Mouse (Mus musculus) neural tube, embryonic 14.5 days (tissue): ENCODE data around the gene Ckb. TPM values are rescaled to one million over a fixed set of nuclear protein-coding genes. Genes with fewer than 3 reads are reported as not detected.

Source experiments
- ATAC-seq: fragments of 200-750 bp; cut with Nextera tagmentation; 2 replicates; pipeline ENCODE4 v1.8.0; 2017; ENCODE audit warnings: low read depth, mild to moderate bottlenecking, moderate TSS enrichment, moderate library complexity
- H3K27ac ChIP-seq: fragments of 300-500 bp; sonication (generic); 2 replicates; pipeline ENCODE4 v1.5.1; 2014; ENCODE audit warnings: low read depth, mild to moderate bottlenecking, control low read depth, low read length, moderate library complexity, mixed read lengths
- H3K27me3 ChIP-seq: fragments of 300-500 bp; sonication (generic); 2 replicates; pipeline ENCODE4 v1.6.1; 2014; ENCODE audit warnings: low read length; ENCODE audit not compliant: control insufficient read depth, insufficient read depth
- H3K36me3 ChIP-seq: fragments of 300-500 bp; sonication (generic); 2 replicates; pipeline ENCODE4 v1.6.1; 2014; ENCODE audit warnings: low read length, mixed read lengths; ENCODE audit not compliant: control insufficient read depth, insufficient read depth
- H3K4me1 ChIP-seq: fragments of 300-500 bp; sonication (generic); 2 replicates; pipeline ENCODE4 v1.6.1; 2014; ENCODE audit warnings: low read length; ENCODE audit not compliant: control insufficient read depth, insufficient read depth
- H3K4me2 ChIP-seq: fragments of 300-500 bp; sonication (generic); 2 replicates; pipeline ENCODE4 v1.6.1; 2014; ENCODE audit warnings: mild to moderate bottlenecking, low read depth, low read length, control low read depth
- H3K4me3 ChIP-seq: fragments of 300-500 bp; sonication (generic); 2 replicates; pipeline ENCODE4 v1.5.1; 2014; ENCODE audit warnings: low read depth, low read length, control low read depth, mixed read lengths
- H3K9ac ChIP-seq: fragments of 300-500 bp; sonication (generic); replicated peaks from 2 replicates; pipeline ENCODE4 v1.6.1; 2014; ENCODE audit warnings: low read depth, mild to moderate bottlenecking, control low read depth, low read length, mixed read lengths
- H3K9me3 ChIP-seq: fragments of 300-500 bp; sonication (generic); 2 replicates; pipeline ENCODE4 v1.6.1; 2016; ENCODE audit warnings: low read length; ENCODE audit not compliant: control insufficient read depth
- WGBS: fragments of 180-500 bp; shearing (Covaris S2); extraction: QIAGEN DNeasy Blood & Tissue Kit; methylation state at CpG from one replicate; pipeline ENCODE4 v1.1.7; 2014; 5-methylcytosine and 5-hydroxymethylcytosine counted together
- polyA plus RNA-seq: library from polyadenylated mRNA; unstranded; fragments of >200 nt; fragmentation: Nextera tagmentation; extraction: Ambion mirVana; gene quantifications from 2 replicates; pipeline ENCODE4 v1.2.1, GENCODE M21; 2014

Gene Ckb
- polyA plus RNA-seq, 1 experiment from 2014 or later: 1,628 TPM

GRCm38 (mm10) chr12:111705186-111705973 is 33.2 kb upstream of the Ckb start:
- no peak for ATAC-seq
- no peaks in the 10 kb centered on the region for H3K9me3 ChIP-seq
- no peak overlapping the region for H3K4me3 ChIP-seq
- H3K27me3 ChIP-seq: no peaks in the 10 kb centered on the region
- peak overlapping the region; percentile 28; the same call in 1 of the 2 replicates for H3K27ac ChIP-seq
- peaks cover 23% of the 10 kb centered on the region for H3K36me3 ChIP-seq
- no peak overlapping the region for H3K9ac ChIP-seq
- no peak overlapping the region for H3K4me2 ChIP-seq
- H3K4me1 ChIP-seq: peaks cover 5% of the 10 kb centered on the region; the same call in 1 of the 2 replicates
- WGBS: 75% methylated on average over 15 of the region's 15 CpGs

- Histone ChIP-seq H3K36me3 (peaks cover 16% of the 10 kb centered on the region; the same call in 1 of the 2 replicates), H3K9ac (0 out of 2 replicates have a peak overlapping the region, but pooled peaks have one; percentile 4), H3K4me2 (no peak overlapping the region), H3K9me3 (no peaks in the 10 kb centered on the region), H3K27ac (peak overlapping the region; percentile 28; the same call in 1 of the 2 replicates), H3K27me3 (no peaks in the 10 kb centered on the region), H3K4me3 (no peak overlapping the region), H3K4me1 (peaks cover 5% of the 10 kb centered on the region; the same call in 1 of the 2 replicates)
- 33% methylated on average over 9 of the region's 9 CpGs for WGBS
- peak; percentile 61; the same call in 1 of the 2 replicates for ATAC-seq
These were observed 32.5 kb upstream of the Ckb start for GRCm38 (mm10) chr12:111704609-111705008.

- 87% methylated on average over 3 of the region's 3 CpGs for WGBS
- H3K27ac ChIP-seq: no peak overlapping the region
- peaks cover 5% of the 10 kb centered on the region; the same call in 1 of the 2 replicates for H3K4me1 ChIP-seq
- no peak overlapping the region for H3K4me3 ChIP-seq
- peaks cover 8% of the 10 kb centered on the region; the same call in 1 of the 2 replicates for H3K36me3 ChIP-seq
- no peak overlapping the region for H3K9ac ChIP-seq
- no peak for ATAC-seq
- H3K4me2 ChIP-seq: no peak overlapping the region
- H3K27me3 ChIP-seq: no peaks in the 10 kb centered on the region
- no peaks in the 10 kb centered on the region for H3K9me3 ChIP-seq
These were observed 31.2 kb upstream of the Ckb start for GRCm38 (mm10) chr12:111703301-111703700.

GRCm38 (mm10) chr12:111700920-111701458 is 28.9 kb upstream of the Ckb start:
- H3K4me3 ChIP-seq: no peak overlapping the region
- H3K4me1 ChIP-seq: peaks cover 8% of the 10 kb centered on the region
- H3K4me2 ChIP-seq: no peak overlapping the region
- no peaks in the 10 kb centered on the region for H3K27me3 ChIP-seq
- ATAC-seq: no peak
- 69% methylated on average over 9 of the region's 9 CpGs for WGBS
- no peak overlapping the region for H3K9ac ChIP-seq
- no peaks in the 10 kb centered on the region for H3K9me3 ChIP-seq
- no peaks in the 10 kb centered on the region for H3K36me3 ChIP-seq
- H3K27ac ChIP-seq: no peak overlapping the region

GRCm38 (mm10) chr12:111699542-111699941 is 27.4 kb upstream of the Ckb start:
- peaks cover 19% of the 10 kb centered on the region for H3K4me1 ChIP-seq
- H3K36me3 ChIP-seq: no peaks in the 10 kb centered on the region
- no peak overlapping the region for H3K4me3 ChIP-seq
- ATAC-seq: no peak
- WGBS: 90% methylated on average over 4 of the region's 4 CpGs
- H3K27me3 ChIP-seq: no peaks in the 10 kb centered on the region
- H3K4me2 ChIP-seq: no peak overlapping the region
- H3K27ac ChIP-seq: no peak overlapping the region
- H3K9me3 ChIP-seq: no peaks in the 10 kb centered on the region
- H3K9ac ChIP-seq: no peak overlapping the region

- Histone ChIP-seq H3K9ac (no peak overlapping the region), H3K4me1 (peaks cover 28% of the 10 kb centered on the region), H3K27ac (no peak overlapping the region), H3K36me3 (no peaks in the 10 kb centered on the region), H3K4me2 (no peak overlapping the region), H3K9me3 (no peaks in the 10 kb centered on the region), H3K27me3 (no peaks in the 10 kb centered on the region), H3K4me3 (no peak overlapping the region)
- no peak for ATAC-seq
- WGBS: 61% methylated on average over 6 of the region's 6 CpGs
These were observed 26.3 kb upstream of the Ckb start for GRCm38 (mm10) chr12:111698346-111698913.

GRCm38 (mm10) chr12:111697708-111698107 is 25.6 kb upstream of the Ckb start:
- no peak for ATAC-seq
- Histone ChIP-seq H3K27me3 (no peaks in the 10 kb centered on the region), H3K9ac (no peak overlapping the region), H3K36me3 (no peaks in the 10 kb centered on the region), H3K4me1 (peaks cover 35% of the 10 kb centered on the region), H3K27ac (no peak overlapping the region), H3K9me3 (no peaks in the 10 kb centered on the region), H3K4me2 (no peak overlapping the region), H3K4me3 (no peak overlapping the region)
- 71% methylated on average over 4 of the region's 4 CpGs for WGBS

GRCm38 (mm10) chr12:111696239-111696638 is 24.1 kb upstream of the Ckb start:
- Histone ChIP-seq H3K4me1 (peaks cover 42% of the 10 kb centered on the region), H3K27me3 (no peaks in the 10 kb centered on the region), H3K4me2 (no peak overlapping the region), H3K9me3 (no peaks in the 10 kb centered on the region), H3K36me3 (no peaks in the 10 kb centered on the region), H3K27ac (peak overlapping the region; percentile 87), H3K4me3 (no peak overlapping the region), H3K9ac (no peak overlapping the region)
- 23% methylated on average over 6 of the region's 6 CpGs for WGBS
- no peak for ATAC-seq
